Mouse (Mus musculus): ENCODE data around the gene Msmb. TPM values are rescaled to one million over a fixed set of nuclear protein-coding genes. Genes with fewer than 3 reads are reported as not detected.

The Msmb gene
- total and polyA plus RNA-seq, 2 experiments from 2014 or later, result not detected

DNA sequence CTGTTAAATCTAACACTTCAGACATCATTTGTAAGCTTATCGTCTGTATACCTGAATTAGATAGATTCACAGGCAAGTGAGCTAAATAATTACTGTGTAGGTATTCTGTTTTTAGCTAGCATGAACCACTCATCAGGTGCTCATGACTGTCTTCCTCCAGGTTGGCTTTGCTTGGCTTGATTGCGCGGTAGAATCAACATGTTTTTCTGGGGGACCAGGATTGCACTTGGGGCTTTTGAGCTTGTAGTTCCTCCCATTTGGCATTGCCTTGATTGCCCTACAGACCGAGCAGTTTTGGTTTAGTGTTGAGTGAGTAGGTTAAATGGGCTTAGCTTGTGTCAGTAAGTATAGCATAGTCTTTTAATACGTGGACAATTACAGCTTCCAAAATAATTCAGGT lies 20.4 kb downstream of the Msmb start:
- Histone ChIP-seq H3K27ac (ENCODE audit: low read depth) (no peak overlapping the region), H3K9me3 (replicated peaks; ENCODE audit: control insufficient read depth, low read length) (no peaks in the 10 kb centered on the region), H3K4me1 (ENCODE audit: control insufficient read depth, insufficient read depth) (peaks cover 17% of the 10 kb centered on the region), H3K36me3 (replicated peaks; ENCODE audit: control insufficient read depth, insufficient read depth, low read length) (no peaks in the 10 kb centered on the region), H3K27me3 (ENCODE audit: control insufficient read depth, insufficient read depth, low read length) (no peaks in the 10 kb centered on the region), H3K4me3 (ENCODE audit: low read depth, low read length) (no peak overlapping the region), H3K4me2 (ENCODE audit: low read depth, low read length) (no peak overlapping the region), H3K9ac (replicated peaks; ENCODE audit: low read depth, low read length) (no peak overlapping the region)
- no peak for TF ChIP-seq EP300 (IDR thresholded peaks at IDR 0.05; ENCODE audit: low read depth)
- no peak for TF ChIP-seq CTCF (IDR thresholded peaks at IDR 0.05; ENCODE audit: low read depth)
- ATAC-seq (ENCODE audit: insufficient read depth, low read depth) (no peak), DNase-seq (ENCODE audit: low spot score) (no peak)
- 90% methylated on average over 5 of the region's 5 CpGs for WGBS

DNA sequence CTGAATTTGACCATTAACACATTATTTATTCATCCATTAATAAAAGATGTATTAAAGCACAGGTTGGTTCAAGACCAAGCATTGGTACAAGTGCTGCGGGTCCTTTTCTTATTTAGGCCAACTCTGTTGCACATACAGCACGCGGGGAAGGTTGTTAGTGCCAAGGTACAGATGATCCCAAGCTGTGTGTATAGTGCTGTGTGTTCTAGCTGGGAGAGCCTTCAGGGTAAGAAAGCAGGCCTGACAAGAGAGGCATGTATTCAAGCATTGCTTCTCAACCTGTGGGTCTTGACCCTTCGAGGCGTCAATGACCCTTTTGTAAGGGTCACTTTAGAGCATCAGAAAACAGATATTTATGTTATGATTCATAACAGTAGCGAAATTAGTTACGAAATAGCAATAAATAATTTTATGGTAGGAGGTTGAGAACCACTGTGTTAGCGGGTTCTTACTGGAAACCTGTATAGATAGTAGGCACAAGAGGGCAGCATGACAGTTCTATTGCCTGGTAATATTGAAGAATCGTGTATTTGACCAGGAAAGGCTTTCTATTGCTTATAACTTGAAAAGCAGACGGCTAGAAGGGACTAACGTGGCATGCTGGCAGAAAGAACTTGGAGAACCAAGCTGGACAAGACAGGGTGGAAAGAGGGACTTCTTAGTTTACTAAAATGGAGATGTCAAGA lies 21.5 kb downstream of the Msmb start:
- H3K36me3 ChIP-seq (replicated peaks; ENCODE audit: control insufficient read depth, insufficient read depth, low read length), result no peaks in the 10 kb centered on the region
- no peaks in the 10 kb centered on the region for H3K27me3 ChIP-seq (ENCODE audit: control insufficient read depth, insufficient read depth, low read length)
- ATAC-seq (ENCODE audit: insufficient read depth, low read depth), result no peak
- no peak overlapping the region for H3K9ac ChIP-seq (replicated peaks; ENCODE audit: low read depth, low read length)
- 84% methylated on average over 11 of the region's 11 CpGs for WGBS
- DNase-seq (ENCODE audit: low spot score), result no peak
- no peak overlapping the region for H3K4me2 ChIP-seq (ENCODE audit: low read depth, low read length)
- TF ChIP-seq CTCF (IDR thresholded peaks at IDR 0.05; ENCODE audit: low read depth), result no peak
- no peak for TF ChIP-seq EP300 (IDR thresholded peaks at IDR 0.05; ENCODE audit: low read depth)
- H3K27ac ChIP-seq (ENCODE audit: low read depth), result no peak overlapping the region
- no peaks in the 10 kb centered on the region for H3K9me3 ChIP-seq (replicated peaks; ENCODE audit: control insufficient read depth, low read length)
- H3K4me1 ChIP-seq (ENCODE audit: control insufficient read depth, insufficient read depth), result peaks cover 23% of the 10 kb centered on the region
- H3K4me3 ChIP-seq (ENCODE audit: low read depth, low read length), result no peak overlapping the region

DNA sequence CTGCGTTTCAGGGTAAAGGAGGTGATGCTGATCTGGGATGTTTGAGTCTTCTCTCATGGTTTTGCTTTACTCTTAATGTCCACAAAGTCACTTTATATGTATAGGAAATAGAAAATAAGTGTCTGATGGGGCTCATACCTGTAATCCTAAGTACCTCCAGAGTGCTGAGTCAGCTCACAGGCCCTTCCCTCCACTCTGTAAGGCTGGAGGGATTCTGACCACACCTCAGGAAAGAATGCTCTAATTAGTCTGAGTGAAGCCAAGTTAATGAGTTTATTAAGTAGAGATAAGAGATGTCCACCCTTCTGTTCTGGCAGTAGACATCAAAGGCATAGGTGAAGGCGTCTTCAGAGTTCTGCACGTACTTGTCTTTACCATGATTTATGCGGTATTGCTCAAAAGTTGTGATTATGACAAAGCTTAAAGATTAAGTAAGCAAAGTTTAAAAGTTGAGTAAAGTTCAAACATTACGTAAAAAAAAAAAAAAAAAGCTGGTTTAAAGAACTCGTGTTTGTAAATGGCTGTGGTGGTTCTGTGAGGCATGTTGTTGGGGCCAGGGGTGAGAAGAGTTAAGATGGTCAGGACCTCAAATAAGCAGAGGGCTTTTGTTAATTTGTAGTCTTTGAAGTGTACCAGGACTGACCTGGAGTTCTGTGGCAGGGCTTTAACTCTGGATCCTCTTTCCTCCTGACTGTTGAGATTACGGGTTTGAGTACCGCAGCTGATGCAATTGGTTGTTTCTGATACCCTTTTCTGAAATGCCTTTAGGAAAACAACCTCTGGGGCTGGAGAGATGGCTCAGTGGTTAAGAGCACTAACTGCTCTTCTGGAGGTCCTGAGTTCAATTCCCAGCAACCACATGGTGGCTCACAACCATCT lies 22.6 kb downstream of the Msmb start:
- WGBS, result 82% methylated on average over 8 of the region's 8 CpGs
- Histone ChIP-seq H3K4me1 (ENCODE audit: control insufficient read depth, insufficient read depth) (peaks cover 17% of the 10 kb centered on the region), H3K36me3 (replicated peaks; ENCODE audit: control insufficient read depth, insufficient read depth, low read length) (no peaks in the 10 kb centered on the region), H3K4me2 (ENCODE audit: low read depth, low read length) (no peak overlapping the region), H3K9me3 (replicated peaks; ENCODE audit: control insufficient read depth, low read length) (no peaks in the 10 kb centered on the region), H3K9ac (replicated peaks; ENCODE audit: low read depth, low read length) (no peak overlapping the region), H3K27ac (ENCODE audit: low read depth) (peak overlapping the region; percentile 87), H3K4me3 (ENCODE audit: low read depth, low read length) (no peak overlapping the region), H3K27me3 (ENCODE audit: control insufficient read depth, insufficient read depth, low read length) (no peaks in the 10 kb centered on the region)
- DNase-seq (ENCODE audit: low spot score) (no peak), ATAC-seq (ENCODE audit: insufficient read depth, low read depth) (no peak)
- TF ChIP-seq EP300 (IDR thresholded peaks at IDR 0.05; ENCODE audit: low read depth) (no peak), CTCF (IDR thresholded peaks at IDR 0.05; ENCODE audit: low read depth) (no peak)

DNA sequence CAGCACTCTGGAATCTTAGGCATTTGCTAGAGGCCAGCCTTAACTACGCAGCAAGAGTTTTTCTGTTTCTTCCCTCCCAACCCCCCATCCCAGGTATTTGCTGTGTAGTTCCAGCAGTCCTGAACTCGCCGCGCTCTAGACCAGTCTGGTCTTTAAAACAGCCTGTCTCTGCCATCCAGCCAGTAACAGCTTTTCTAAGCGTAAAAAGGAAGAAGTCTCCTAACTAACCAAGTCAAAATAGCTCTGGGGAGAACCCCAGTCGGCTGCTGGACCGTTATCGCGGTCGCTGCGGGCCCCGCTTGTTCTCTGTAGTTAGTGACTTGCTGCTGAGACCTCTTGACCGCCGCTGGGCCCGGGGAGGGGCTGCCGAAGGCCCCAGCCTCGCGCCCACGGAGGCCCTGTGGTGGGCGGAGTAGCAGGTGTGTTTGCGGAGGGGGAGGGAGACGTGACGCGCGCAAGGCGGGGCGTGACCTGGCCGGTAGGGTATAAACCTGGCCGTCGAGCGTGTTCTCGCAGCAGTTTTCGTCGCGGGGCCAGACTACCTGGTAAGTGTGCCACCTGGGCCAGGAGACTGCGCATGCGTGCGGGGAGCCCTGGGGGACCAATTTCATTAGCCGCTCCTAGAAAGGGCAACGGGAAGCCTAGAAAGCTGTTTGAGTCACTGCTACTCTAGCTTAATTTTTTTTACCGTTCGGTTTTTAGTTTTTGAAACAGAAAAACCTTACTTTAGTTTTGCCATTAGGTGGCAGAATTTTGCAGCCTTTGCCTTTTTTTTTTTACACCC lies 23.6 kb downstream of the Msmb start:
- no peak for TF ChIP-seq EP300 (IDR thresholded peaks at IDR 0.05; ENCODE audit: low read depth)
- TF ChIP-seq CTCF (IDR thresholded peaks at IDR 0.05; ENCODE audit: low read depth), result no peak
- Histone ChIP-seq H3K27ac (ENCODE audit: low read depth) (peak overlapping the region; percentile 87), H3K36me3 (replicated peaks; ENCODE audit: control insufficient read depth, insufficient read depth, low read length) (no peaks in the 10 kb centered on the region), H3K4me2 (ENCODE audit: low read depth, low read length) (peak overlapping the region; percentile 99), H3K9ac (replicated peaks; ENCODE audit: low read depth, low read length) (peak overlapping the region; percentile 70), H3K27me3 (ENCODE audit: control insufficient read depth, insufficient read depth, low read length) (no peaks in the 10 kb centered on the region), H3K9me3 (replicated peaks; ENCODE audit: control insufficient read depth, low read length) (no peaks in the 10 kb centered on the region), H3K4me1 (ENCODE audit: control insufficient read depth, insufficient read depth) (peaks cover 14% of the 10 kb centered on the region), H3K4me3 (ENCODE audit: low read depth, low read length) (peak overlapping the region; percentile 64)
- WGBS, result under 1% methylated on average over 42 of the region's 42 CpGs
- ATAC-seq (ENCODE audit: insufficient read depth, low read depth) (peak; percentile 74), DNase-seq (ENCODE audit: low spot score) (peak; percentile 62)

DNA sequence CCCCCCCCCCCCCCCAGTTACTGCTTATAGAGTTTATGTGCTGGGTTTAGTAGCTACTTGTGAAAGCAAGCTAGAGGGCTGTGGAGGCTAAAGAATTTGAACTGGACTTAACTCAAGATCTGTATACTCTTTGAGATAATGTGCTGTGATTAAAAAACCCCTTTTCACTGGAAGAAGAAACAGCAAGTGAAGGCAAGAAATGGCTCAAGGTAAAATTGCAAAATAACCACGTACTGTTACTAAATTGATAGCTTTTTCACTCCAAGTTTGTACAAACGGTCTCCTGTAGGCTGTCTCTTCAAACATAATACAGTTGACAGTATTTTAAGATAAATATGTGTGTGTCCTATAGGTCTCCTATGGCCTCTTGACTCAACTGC lies 24.2 kb downstream of the Msmb start:
- 65% methylated on average over 2 of the region's 2 CpGs for WGBS
- H3K4me3 ChIP-seq (ENCODE audit: low read depth, low read length), result peak overlapping the region; percentile 64

More for the DNA sequence above, 24.2 kb downstream of the Msmb start:
- ATAC-seq (ENCODE audit: insufficient read depth, low read depth) (no peak), DNase-seq (ENCODE audit: low spot score) (no peak)
- H3K27me3 ChIP-seq (ENCODE audit: control insufficient read depth, insufficient read depth, low read length), result no peaks in the 10 kb centered on the region
- H3K27ac ChIP-seq (ENCODE audit: low read depth), result no peak overlapping the region
- H3K9me3 ChIP-seq (replicated peaks; ENCODE audit: control insufficient read depth, low read length), result no peaks in the 10 kb centered on the region
- H3K4me1 ChIP-seq (ENCODE audit: control insufficient read depth, insufficient read depth), result peaks cover 8% of the 10 kb centered on the region
- 0 out of 2 replicates have a peak, but pooled peaks cover 4% of the 10 kb centered on the region for H3K36me3 ChIP-seq (replicated peaks; ENCODE audit: control insufficient read depth, insufficient read depth, low read length)
- no peak overlapping the region for H3K9ac ChIP-seq (replicated peaks; ENCODE audit: low read depth, low read length)
- no peak for TF ChIP-seq CTCF (IDR thresholded peaks at IDR 0.05; ENCODE audit: low read depth)
- TF ChIP-seq EP300 (IDR thresholded peaks at IDR 0.05; ENCODE audit: low read depth), result no peak
- H3K4me2 ChIP-seq (ENCODE audit: low read depth, low read length), result peak overlapping the region; percentile 99

All from heart, postnatal 0 days (tissue).